Mouse (Mus musculus) cerebellum, postnatal 25 days (tissue): ENCODE results near the gene Vmn2r16.

Experiments
- DNase-seq, 2 experiments: peaks; one replicate each; pipeline ENCODE4 v3.0.0; 2021; ENCODE audit warnings: mixed read lengths in 2 of 2

Gene Vmn2r16

DNA sequence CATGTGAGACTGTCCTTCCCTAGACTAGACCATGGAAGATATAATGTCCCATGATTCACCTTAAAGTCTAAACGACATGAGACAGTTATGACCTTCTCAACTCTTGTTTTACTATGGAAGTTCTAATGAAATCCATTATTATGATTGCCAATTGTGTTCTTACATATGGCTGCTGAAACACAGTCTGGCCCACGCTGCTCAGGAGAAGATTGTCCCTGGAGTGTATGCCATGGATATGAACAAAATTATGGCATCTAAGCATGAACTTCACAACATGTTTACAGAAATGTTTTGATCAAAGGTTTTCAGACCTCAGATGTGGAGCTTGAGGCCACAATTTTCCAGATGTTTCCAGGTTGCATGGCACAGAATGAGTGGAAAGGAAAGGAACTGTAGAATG is at the start of gene Vmn2r16:
Gene Vmn2r16, plus strand, starts transcription at position 301 of the 400 bp plus-strand sequence.
- no peak for DNase-seq

DNA sequence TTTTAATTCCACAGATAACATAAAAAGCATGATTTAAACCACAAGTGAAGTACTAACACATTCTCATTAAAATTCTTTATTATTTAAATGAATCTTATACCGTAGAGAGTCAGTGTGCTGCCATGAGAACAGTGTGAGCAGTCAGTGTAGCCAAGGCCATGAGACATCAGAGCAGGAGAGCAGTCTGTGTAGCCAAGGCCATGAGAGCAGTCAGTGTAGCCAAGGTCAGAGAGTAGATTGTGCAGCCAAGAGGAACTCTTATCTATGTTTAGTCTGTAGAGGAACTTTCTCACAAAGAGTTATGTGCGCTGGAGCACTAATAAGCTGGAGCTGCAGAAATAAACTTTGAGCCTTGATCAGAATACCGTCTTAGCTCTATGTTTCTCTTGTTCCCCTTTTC is 35.3 kb upstream of the Vmn2r16 start:
- DNase-seq, result no peak

DNA sequence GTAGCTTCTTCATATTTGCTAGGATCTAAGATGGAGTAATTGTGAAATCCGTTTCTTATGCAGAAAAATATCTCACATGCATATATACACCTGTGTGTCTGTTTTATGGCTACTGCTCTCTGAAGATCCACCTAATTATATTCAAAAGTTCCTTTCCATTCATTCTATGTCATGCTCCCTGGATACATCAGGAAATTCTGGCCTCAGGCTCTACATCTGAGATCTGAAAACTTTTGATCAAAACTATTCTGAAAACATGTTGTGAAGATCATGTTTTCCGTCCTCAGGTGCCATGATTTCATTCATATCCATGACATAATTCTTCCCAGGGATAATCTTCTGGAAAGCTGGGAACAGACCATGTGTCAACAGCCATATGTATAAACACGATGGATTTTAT is 32.4 kb upstream of the Vmn2r16 start, which contains the start of gene Vmn2r15:
Gene Vmn2r15, minus strand, starts transcription at position 101 of the 400 bp plus-strand sequence.
- no peak for DNase-seq

DNA sequence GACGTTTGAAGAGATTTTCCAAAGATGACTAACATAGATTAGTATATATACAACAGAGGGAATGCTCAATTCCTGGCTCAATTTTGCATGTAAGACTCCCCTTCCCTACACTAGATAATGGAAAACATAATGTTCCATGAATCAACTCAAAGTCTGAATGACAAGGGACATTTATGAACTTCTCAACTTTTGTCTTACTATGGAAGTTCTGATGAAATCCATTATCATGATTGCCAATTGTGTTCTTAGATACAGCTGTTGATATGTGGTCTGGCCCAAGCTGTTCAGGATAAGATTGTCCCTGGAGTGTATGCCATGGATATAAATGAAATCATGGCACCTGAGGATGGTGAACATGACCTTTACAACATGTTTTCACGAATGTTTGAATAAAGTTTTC is 89.4 kb downstream of the Vmn2r16 start, which contains the start of gene Vmn2r17:
Gene Vmn2r17, plus strand, starts transcription at position 301 of the 400 bp plus-strand sequence.
- no peak for DNase-seq
